ENCODE assay signal across 29 mouse cellular contexts in the genomic region with DNA sequence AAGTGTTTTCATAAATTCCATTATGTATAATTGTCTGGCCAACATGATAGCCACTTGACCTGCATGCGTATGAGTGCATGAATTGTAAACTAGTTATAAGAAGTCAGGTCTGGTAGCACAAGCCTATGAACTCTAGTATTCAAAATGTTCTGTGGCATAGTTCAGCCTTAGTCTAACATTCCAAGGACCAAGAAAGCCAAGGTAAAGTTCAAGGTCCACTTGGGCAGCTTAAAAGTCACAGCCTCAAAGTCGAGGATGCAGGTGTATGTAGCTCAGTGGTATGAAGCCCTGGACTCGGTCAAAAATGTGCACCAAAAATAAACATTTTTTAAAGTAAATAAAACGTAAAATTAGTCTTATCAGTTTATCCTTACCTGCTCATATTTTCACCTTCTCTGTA. TPM values are rescaled to one million over a fixed set of nuclear protein-coding genes. Genes with fewer than 3 reads are reported as not detected.
"Had no signal": no experiment of that assay in that cellular context is flagged by ENCODE, and none has a peak within 500 bp of the region (broad histone marks: within the 10 kb centered on the region; RNA-seq: fewer than 3 reads in every experiment).

No protein-coding gene starts in this region.

- ATAC-seq: forebrain, postnatal 0 days; hindbrain, embryonic 16.5 days; inflammation-experienced regulatory T-cells, adult 6 months had no signal

- H3K9ac ChIP-seq: forebrain, postnatal 0 days; heart, embryonic 12.5 days; hindbrain, embryonic 12.5 days; hindbrain, embryonic 14.5 days; limb, embryonic 12.5 days; liver, embryonic 13.5 days; liver, embryonic 15.5 days had no signal

- H3K4me3 ChIP-seq: gastrocnemius, adult 2 months; heart, embryonic 10.5 days; heart, embryonic 12.5 days; hindbrain, embryonic 10.5 days; hindbrain, embryonic 12.5 days; layer of hippocampus, adult 2 months; left cerebral cortex, adult 2 months; limb, embryonic 10.5 days; limb, embryonic 12.5 days; liver, embryonic 13.5 days; liver, embryonic 15.5 days had no signal

- H3K27me3 ChIP-seq: hindbrain, embryonic 12.5 days; limb, embryonic 12.5 days had no signal

- H3K27ac ChIP-seq: gastrocnemius, adult 2 months; heart, embryonic 10.5 days; hindbrain, embryonic 10.5 days; hindbrain, embryonic 12.5 days; hindbrain, embryonic 14.5 days; layer of hippocampus, adult 2 months; left cerebral cortex, adult 2 months; limb, embryonic 10.5 days; limb, embryonic 12.5 days; liver, embryonic 13.5 days; liver, embryonic 15.5 days had no signal

- H3K4me2 ChIP-seq: hindbrain, embryonic 12.5 days; hindbrain, embryonic 14.5 days; limb, embryonic 12.5 days; liver, embryonic 11.5 days; liver, embryonic 13.5 days; liver, embryonic 15.5 days had no signal

- H3K9me3 ChIP-seq: heart, embryonic 10.5 days; heart, embryonic 12.5 days; hindbrain, embryonic 10.5 days; hindbrain, embryonic 12.5 days; limb, embryonic 10.5 days; limb, embryonic 12.5 days; liver, embryonic 13.5 days; liver, embryonic 15.5 days had no signal

- H3K36me3 ChIP-seq: heart, embryonic 10.5 days; heart, embryonic 12.5 days; hindbrain, embryonic 10.5 days; hindbrain, embryonic 12.5 days; limb, embryonic 10.5 days; limb, embryonic 12.5 days; liver, embryonic 13.5 days; liver, embryonic 15.5 days had no signal

- DNase-seq: gastrocnemius, adult 2 months; gastrocnemius, postnatal 10 days; gastrocnemius, postnatal 25 days; heart, adult 18-20 months; heart, postnatal 10 days; heart, postnatal 4 days; kidney, postnatal 10 days; kidney, postnatal 25 days; kidney, postnatal 4 days; liver; liver, embryonic 13.5 days had no signal

RNA-seq across cellular contexts. Expression of gene 9230112D13Rik, which starts 10.0 kb away (rescaled TPM):
- polyA plus RNA-seq: forebrain, postnatal 0 days; heart, embryonic 10.5 days; heart, embryonic 12.5 days; heart, embryonic 14.5 days; heart, embryonic 16.5 days; hindbrain, embryonic 10.5 days; hindbrain, embryonic 12.5 days; hindbrain, embryonic 14.5 days; hindbrain, embryonic 16.5 days; inflammation-experienced regulatory T-cells, adult 6 months; kidney, embryonic 16.5 days; limb, embryonic 10.5 days; limb, embryonic 12.5 days; limb, embryonic 14.5 days; liver, embryonic 11.5 days; liver, embryonic 13.5 days; liver, embryonic 15.5 days had no signal
